Mouse (Mus musculus) brain, embryonic 14.5 days (tissue): ENCODE measurements around the gene Psmb9.

ENCODE experiments used
- CTCF ChIP-seq: fragments of 200-500 bp; IDR thresholded peaks from 2 replicates; pipeline ENCODE4 v1.5.1; 2012; ENCODE audit warnings: inconsistent platforms, mild to moderate bottlenecking, moderate library complexity, borderline replicate concordance; ENCODE audit not compliant: insufficient read depth, insufficient read length; ENCODE audit errors: extremely low read depth
- POLR2A ChIP-seq: fragments of 200-500 bp; IDR thresholded peaks from 2 replicates; pipeline ENCODE4 v1.6.1; 2012; ENCODE audit warnings: mild to moderate bottlenecking, inconsistent platforms, borderline replicate concordance; ENCODE audit not compliant: poor library complexity, insufficient read depth, insufficient read length, severe bottlenecking; ENCODE audit errors: extremely low read depth

DNA sequence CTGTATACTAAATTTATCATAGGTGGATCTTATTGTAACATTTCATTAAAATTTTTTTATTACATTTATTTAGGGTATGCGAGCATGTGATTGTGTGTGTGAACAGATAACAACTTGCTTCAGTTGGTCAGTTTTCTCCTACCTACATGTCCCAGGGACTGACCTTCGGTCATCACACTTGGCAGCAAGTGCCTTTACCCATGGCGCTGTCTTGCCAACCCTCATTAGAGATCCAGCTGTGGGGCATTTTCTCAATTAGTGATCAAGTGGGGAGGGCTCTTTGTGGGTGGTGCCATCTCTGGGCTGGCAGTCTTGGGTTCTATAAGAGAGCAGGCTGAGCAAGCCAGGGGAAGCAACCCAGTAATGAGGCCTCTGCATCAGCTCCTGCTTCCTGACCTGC lies 37.3 kb upstream of the Psmb9 start:
- TF ChIP-seq CTCF (no peak), POLR2A (no peak)
